Mouse (Mus musculus) CH12.LX (cell line): Measurements from ENCODE around the gene 1700067K01Rik. TPM values are rescaled to one million over a fixed set of nuclear protein-coding genes. Genes with fewer than 3 reads are reported as not detected.
"Not testable (repeated sequence)": the region's sequence is repeated elsewhere in the genome, so short reads cannot be mapped to it uniquely, and the experiment has no call there.

Experiments used
- DNase-seq: peaks from one replicate; pipeline ENCODE4 v3.0.0-alpha.2; 2013; ENCODE audit errors: extremely low read depth
- H3K27ac ChIP-seq: 2 replicates; pipeline ENCODE4 v1.5.1; 2012; ENCODE audit warnings: low read depth, mild to moderate bottlenecking, control low read depth, moderate library complexity; ENCODE audit not compliant: insufficient read depth
- H3K27me3 ChIP-seq: replicated peaks from 2 replicates; pipeline ENCODE3; 2012; ENCODE audit warnings: inconsistent platforms
- H3K36me3 ChIP-seq, 2 experiments: replicated peaks in 1 of 2; 2 replicates each; pipeline versions ENCODE3 to v1.6.1; 2012; ENCODE audit warnings: inconsistent platforms in 1 of 2, low read length in 1 of 2, mild to moderate bottlenecking in 1 of 2, mixed read lengths in 1 of 2, moderate library complexity in 1 of 2; ENCODE audit not compliant: control insufficient read depth in 1 of 2, insufficient read depth in 1 of 2
- H3K4me1 ChIP-seq, 2 experiments: 2 replicates each; pipeline ENCODE4 v1.6.1; 2012; ENCODE audit warnings: inconsistent platforms in 1 of 2, moderate library complexity in 1 of 2; ENCODE audit not compliant: insufficient read depth in 2 of 2, control insufficient read depth in 1 of 2
- H3K4me2 ChIP-seq: 2 replicates; pipeline ENCODE4 v1.6.1; 2012; ENCODE audit warnings: low read depth, mild to moderate bottlenecking, control low read depth; ENCODE audit not compliant: poor library complexity, insufficient read depth, severe bottlenecking
- H3K4me3 ChIP-seq, 3 experiments: fragments of 150-350 bp in 1 of 3; sonication (generic) in 1 of 3; replicated peaks in 1 of 3; 2 replicates each; pipeline versions ENCODE3 to v1.5.1; 2011 to 2012; ENCODE audit warnings: low read depth in 2 of 3, low read length in 2 of 3, mild to moderate bottlenecking in 2 of 3, moderate library complexity in 2 of 3, control low read depth in 1 of 3, improper control_type of control experiment in 1 of 3, inconsistent platforms in 1 of 3, mixed read lengths in 1 of 3; ENCODE audit not compliant: poor library complexity in 1 of 3
- H3K79me2 ChIP-seq: replicated peaks from 2 replicates; pipeline ENCODE4 v1.6.1; 2012; ENCODE audit warnings: mild to moderate bottlenecking, moderate library complexity; ENCODE audit not compliant: control insufficient read depth, poor library complexity, insufficient read depth, severe bottlenecking; ENCODE audit errors: extremely low read depth
- H3K9ac ChIP-seq: 2 replicates; pipeline ENCODE4 v1.6.1; 2012; ENCODE audit warnings: low read depth, mild to moderate bottlenecking, control low read depth, moderate library complexity; ENCODE audit not compliant: insufficient read depth
- H3K9me3 ChIP-seq: replicated peaks from 2 replicates; pipeline ENCODE3; 2012; ENCODE audit warnings: low read length, inconsistent platforms, mixed read lengths
- BHLHE40 ChIP-seq: IDR thresholded peaks from 2 replicates; pipeline ENCODE4 v1.6.1; 2011; ENCODE audit warnings: mild to moderate bottlenecking, low read depth, low read length, improper control_type of control experiment
- CHD2 ChIP-seq: IDR thresholded peaks from 2 replicates; pipeline ENCODE4 v1.6.1; 2011; ENCODE audit warnings: low read length, improper control_type of control experiment
- CTCF ChIP-seq, 2 experiments: IDR thresholded peaks in 1 of 2; conservative IDR thresholded peaks in 1 of 2; 2 replicates each; pipeline ENCODE4 v1.5.1; 2011 to 2012; ENCODE audit warnings: low read depth in 2 of 2, low read length in 2 of 2, improper control_type of control experiment in 1 of 2, inconsistent platforms in 1 of 2, mild to moderate bottlenecking in 1 of 2, moderate library complexity in 1 of 2
- E2F4 ChIP-seq: IDR thresholded peaks from 2 replicates; pipeline ENCODE4 v1.6.1; 2011; ENCODE audit warnings: low read depth, low read length, improper control_type of control experiment; ENCODE audit not compliant: insufficient replicate concordance
- EP300 ChIP-seq: IDR thresholded peaks from 2 replicates; pipeline ENCODE4 v1.6.1; 2011; ENCODE audit warnings: low read length, improper control_type of control experiment
- IRF4 ChIP-seq: IDR thresholded peaks from 2 replicates; pipeline ENCODE4 v1.6.1; 2014; ENCODE audit warnings: low read depth, mild to moderate bottlenecking, inconsistent platforms, low read length, improper control_type of control experiment
- JUN ChIP-seq: IDR thresholded peaks from 2 replicates; pipeline ENCODE4 v1.6.1; 2011; ENCODE audit warnings: low read depth, mild to moderate bottlenecking, low read length, improper control_type of control experiment, moderate library complexity; ENCODE audit not compliant: insufficient read depth
- MAFK ChIP-seq: IDR thresholded peaks from 2 replicates; pipeline ENCODE4 v1.6.1; 2011; ENCODE audit warnings: low read length, improper control_type of control experiment; ENCODE audit not compliant: insufficient replicate concordance
- MAX ChIP-seq: IDR thresholded peaks from 2 replicates; pipeline ENCODE4 v1.6.1; 2011; ENCODE audit warnings: low read length, improper control_type of control experiment
- NELFE ChIP-seq: IDR thresholded peaks from 2 replicates; pipeline ENCODE4 v1.6.1; 2011; ENCODE audit warnings: low read depth, low read length, improper control_type of control experiment
- POLR2AphosphoS2 ChIP-seq: IDR thresholded peaks from 2 replicates; pipeline ENCODE4 v1.6.1; 2011; ENCODE audit warnings: low read depth, low read length, improper control_type of control experiment
- RAD21 ChIP-seq: IDR thresholded peaks from 2 replicates; pipeline ENCODE4 v1.6.1; 2011; ENCODE audit warnings: low read depth, mild to moderate bottlenecking, low read length, improper control_type of control experiment, moderate library complexity
- RCOR1 ChIP-seq: conservative IDR thresholded peaks from 2 replicates; pipeline ENCODE4 v1.6.1; 2012; ENCODE audit warnings: low read depth, mild to moderate bottlenecking, inconsistent platforms, low read length, improper control_type of control experiment
- SIN3A ChIP-seq: IDR thresholded peaks from 2 replicates; pipeline ENCODE4 v1.6.1; 2012; ENCODE audit warnings: low read length, improper control_type of control experiment, inconsistent platforms
- SMC3 ChIP-seq: IDR thresholded peaks from 2 replicates; pipeline ENCODE4 v1.6.1; 2011; ENCODE audit warnings: low read depth, low read length, improper control_type of control experiment
- UBTF ChIP-seq: IDR thresholded peaks from 2 replicates; pipeline ENCODE4 v1.6.1; 2012; ENCODE audit warnings: low read depth, mild to moderate bottlenecking, inconsistent platforms, low read length, improper control_type of control experiment, moderate library complexity
- ZC3H11A ChIP-seq: IDR thresholded peaks from 2 replicates; pipeline ENCODE4 v1.6.1; 2012; ENCODE audit warnings: low read depth, mild to moderate bottlenecking, inconsistent platforms, low read length, improper control_type of control experiment
- dilution Hi-C: fragments of 300-500 bp; cut with MboI; formaldehyde crosslinking; loops from 2 replicates; pipeline ENCODE4 v1.14.3; 2020; ENCODE audit warnings: low sequenced_read_pairs; ENCODE audit not compliant: extremely low pct_unique_long_range_greater_than_20kb, extremely low pct_ligation_motif_present
- in situ Hi-C: fragments of 300-500 bp; cut with MboI; formaldehyde crosslinking; loops from 3 replicates; pipeline ENCODE4 v1.14.3; 2019; ENCODE audit warnings: low sequenced_read_pairs, low pct_ligation_motif_present, low pct_unique_long_range_greater_than_20kb, mixed read lengths
- polyA plus RNA-seq: library from polyadenylated mRNA; unstranded; fragments of >175 nt; gene quantifications from 2 replicates; pipeline ENCODE4 v1.2.1, GENCODE M21; 2012; ENCODE audit warnings: low read depth; ENCODE audit not compliant: insufficient read length
- total RNA-seq, 2 experiments: library from RNA; depleted of rRNA; stranded (reverse); fragments of 300-350 nt in 1 of 2; fragments of >200 nt in 1 of 2; gene quantifications; 2 replicates each; pipeline ENCODE4 v1.2.3; 2012 to 2014

The 1700067K01Rik gene
- total and polyA plus RNA-seq, 3 experiments: 0.38 to 0.67 TPM; not detected in 1

- H3K9ac ChIP-seq: peak overlapping the region; percentile 86; the same call in 1 of the 2 replicates
- H3K27me3 ChIP-seq, H3K27ac ChIP-seq, DNase-seq, in situ Hi-C loops, H3K79me2 ChIP-seq, H3K4me3 ChIP-seq, dilution Hi-C loops, H3K9me3 ChIP-seq: not testable (repeated sequence)
- H3K4me2 ChIP-seq: 0 out of 2 replicates have a peak overlapping the region, but pooled peaks have one; percentile 62
- peaks cover 12 to 27% of the 10 kb centered on the region in 2 experiments for H3K36me3 ChIP-seq
- peaks cover 8 to 30% of the 10 kb centered on the region in 2 experiments for H3K4me1 ChIP-seq
Measured at GRCm38 (mm10) chr8:84005502-84005901, 4.2 kb downstream of the 1700067K01Rik start.

GRCm38 (mm10) chr8:84008362-84008761 lies 7.1 kb downstream of the 1700067K01Rik start:
- DNase-seq: no peak
- peaks cover 9 to 32% of the 10 kb centered on the region in 2 experiments for H3K4me1 ChIP-seq
- dilution Hi-C loops: no loop called here

GRCm38 (mm10) chr8:84009876-84010275 lies 8.6 kb downstream of the 1700067K01Rik start:
- Histone ChIP-seq H3K36me3 (no peaks in the 10 kb centered on the region), H3K4me1 (peaks cover 6 to 23% of the 10 kb centered on the region in 2 experiments; a peak in 3 of 4 replicates), H3K9ac (no peak overlapping the region), H3K27ac (no peak overlapping the region), H3K9me3 (peaks cover 5% of the 10 kb centered on the region), H3K79me2 (no peaks in the 10 kb centered on the region), H3K4me2 (no peak overlapping the region), H3K4me3 (no peak overlapping the region), H3K27me3 (peaks cover 30% of the 10 kb centered on the region)
- dilution Hi-C loops: no loop called here
- DNase-seq: peak; percentile 62
- in situ Hi-C loops: no loop called here
- TF ChIP-seq MAX (no peak), EP300 (no peak), UBTF (no peak), SMC3 (peak; percentile 64), CTCF (conservative IDR thresholded peaks at IDR 0.05 in 1 of 2, IDR thresholded peaks at IDR 0.05 in 1 of 2; ENCODE audit: low read depth in 2 of 2, low read length in 2 of 2) (peak; percentile 62 to 89), RAD21 (peak; percentile 74), IRF4 (peak; percentile 19; the same call in 1 of the 2 replicates), RCOR1 (no peak), JUN (no peak), E2F4 (no peak), NELFE (peak; percentile 28; the same call in 1 of the 2 replicates)

More at GRCm38 (mm10) chr8:84008362-84008761, 7.1 kb downstream of the 1700067K01Rik start:
- no peak for TF ChIP-seq BHLHE40
- TF ChIP-seq POLR2AphosphoS2: no peak
- no peak for TF ChIP-seq MAFK
- TF ChIP-seq CHD2: no peak
- no peak for TF ChIP-seq ZC3H11A
- no peak for TF ChIP-seq MAX
- no peak for TF ChIP-seq SIN3A
- in situ Hi-C loops: no loop called here
- H3K9me3 ChIP-seq: peaks cover 5% of the 10 kb centered on the region
- H3K27me3 ChIP-seq: peaks cover 30% of the 10 kb centered on the region
- H3K4me2 ChIP-seq: no peak overlapping the region
- no peaks in the 10 kb centered on the region for H3K36me3 ChIP-seq
- no peak overlapping the region for H3K4me3 ChIP-seq
- H3K9ac ChIP-seq: no peak overlapping the region
- H3K27ac ChIP-seq: no peak overlapping the region
- no peaks in the 10 kb centered on the region for H3K79me2 ChIP-seq
